Mouse (Mus musculus) ES-Bruce4 (cell line): ENCODE measurements at regions not wholly inside any gene's neighbourhood (a gene's known extent, or its start where the extent isn't known, plus 50 kb on each side); places are given as distances from the start of the nearest gene placed in this dataset.
A peak's percentile ranks its signal among the peaks of the same experiment; 100 is the strongest.

Experiments
- H3K27ac ChIP-seq: 2 replicates; pipeline ENCODE4 v1.5.1; 2012; ENCODE audit warnings: low read length, inconsistent platforms; ENCODE audit not compliant: insufficient read depth
- H3K27me3 ChIP-seq: 2 replicates; pipeline ENCODE4 v1.6.1; 2012; ENCODE audit warnings: mild to moderate bottlenecking, low read length, inconsistent platforms; ENCODE audit not compliant: control insufficient read depth, poor library complexity, insufficient read depth, severe bottlenecking
- H3K36me3 ChIP-seq: 2 replicates; pipeline ENCODE4 v1.6.1; 2012; ENCODE audit warnings: inconsistent platforms, mild to moderate bottlenecking, low read length, moderate library complexity; ENCODE audit not compliant: control insufficient read depth, poor library complexity, insufficient read depth, severe bottlenecking
- H3K4me1 ChIP-seq: one replicate; pipeline ENCODE4 v1.8.1; 2011; ENCODE audit warnings: low read length; ENCODE audit not compliant: control insufficient read depth, insufficient read depth
- H3K4me3 ChIP-seq: 2 replicates; pipeline ENCODE4 v1.5.1; 2011; ENCODE audit warnings: low read depth, mild to moderate bottlenecking, low read length
- H3K9ac ChIP-seq: 2 replicates; pipeline ENCODE4 v1.6.1; 2012; ENCODE audit warnings: low read depth, mild to moderate bottlenecking, inconsistent platforms; ENCODE audit not compliant: poor library complexity, severe bottlenecking
- H3K9me3 ChIP-seq: replicated peaks from 2 replicates; pipeline ENCODE4 v1.6.1; 2012; ENCODE audit warnings: mild to moderate bottlenecking, low read length, inconsistent platforms; ENCODE audit not compliant: control insufficient read depth, poor library complexity, insufficient read depth, severe bottlenecking
- CTCF ChIP-seq: IDR thresholded peaks from one replicate; pipeline ENCODE4 v1.8.1; 2011; ENCODE audit warnings: low read depth, low read length
- EP300 ChIP-seq: IDR thresholded peaks from 2 replicates; pipeline ENCODE4 v1.6.1; 2011; ENCODE audit warnings: low read depth, low read length; ENCODE audit not compliant: insufficient read depth
- POLR2A ChIP-seq: IDR thresholded peaks from one replicate; pipeline ENCODE4 v1.8.1; 2011; ENCODE audit warnings: low read length; ENCODE audit not compliant: insufficient read depth

DNA sequence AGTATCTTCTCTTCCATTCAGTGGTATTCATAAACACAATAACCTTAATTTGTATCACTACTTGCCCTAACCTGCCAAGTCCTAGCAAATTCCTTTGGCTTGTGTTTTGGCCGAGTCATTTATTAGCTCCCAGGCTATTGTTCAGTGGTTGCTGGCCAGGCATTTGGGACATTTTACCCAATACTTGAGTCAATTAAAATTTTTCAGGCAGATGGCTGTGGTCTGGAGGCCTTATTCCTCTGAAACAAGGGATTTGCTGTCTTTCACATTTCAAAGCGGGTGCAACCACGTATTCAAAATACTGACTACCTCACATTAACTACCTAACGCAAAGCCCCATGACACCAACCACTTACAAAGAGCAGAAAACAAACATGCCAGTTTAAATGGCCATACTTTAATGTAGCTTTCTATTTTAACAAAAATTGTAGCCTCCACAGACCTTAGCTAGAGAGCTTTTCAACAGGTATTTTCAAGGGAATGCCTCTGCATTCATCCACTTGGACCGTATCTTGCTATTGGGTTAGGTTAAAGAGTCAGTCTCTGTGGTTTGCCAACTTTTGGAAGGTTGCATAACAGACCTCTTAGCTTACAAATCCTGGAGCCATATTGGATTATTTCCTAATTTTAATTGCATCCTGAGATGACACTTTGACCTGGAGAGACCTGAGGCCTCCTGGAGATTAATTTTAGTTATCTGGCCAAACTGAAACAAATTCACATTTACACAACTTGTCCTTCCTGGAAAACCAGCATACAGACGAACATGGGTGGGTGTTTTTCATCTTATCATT, 224.7 kb upstream of the Fam241a start:
- Histone ChIP-seq H3K36me3 (no peaks in the 10 kb centered on the region), H3K9ac (no peak overlapping the region), H3K27me3 (no peaks in the 10 kb centered on the region), H3K4me1 (no peaks in the 10 kb centered on the region), H3K27ac (no peak overlapping the region), H3K4me3 (no peak overlapping the region), H3K9me3 (no peaks in the 10 kb centered on the region)
- TF ChIP-seq EP300, result no peak
- TF ChIP-seq POLR2A, result no peak
- no peak for TF ChIP-seq CTCF

DNA sequence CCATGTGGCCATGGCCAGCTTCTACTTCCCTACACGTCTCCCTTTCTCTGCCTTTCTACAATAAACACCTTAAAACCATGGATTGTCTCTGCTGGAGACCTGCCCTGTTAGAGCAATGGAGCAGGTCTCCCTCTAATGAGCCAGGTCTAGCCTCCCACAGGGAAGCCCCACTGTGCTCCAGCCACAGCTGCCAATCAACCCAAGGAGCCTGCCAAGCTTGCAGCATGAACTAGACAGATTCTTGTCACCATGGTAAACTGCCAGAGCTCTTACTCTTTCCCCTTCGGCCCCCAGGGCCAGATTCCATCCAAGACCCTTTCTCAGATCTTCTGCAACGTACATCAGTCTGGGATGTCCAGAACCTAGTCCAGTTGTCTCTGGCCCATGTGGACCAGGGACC, 217.1 kb upstream of the Fam241a start:
- Histone ChIP-seq H3K4me1 (no peaks in the 10 kb centered on the region), H3K36me3 (no peaks in the 10 kb centered on the region), H3K27ac (no peak overlapping the region), H3K9me3 (no peaks in the 10 kb centered on the region), H3K27me3 (no peaks in the 10 kb centered on the region), H3K4me3 (no peak overlapping the region), H3K9ac (no peak overlapping the region)
- TF ChIP-seq EP300 (no peak), POLR2A (no peak), CTCF (no peak)

DNA sequence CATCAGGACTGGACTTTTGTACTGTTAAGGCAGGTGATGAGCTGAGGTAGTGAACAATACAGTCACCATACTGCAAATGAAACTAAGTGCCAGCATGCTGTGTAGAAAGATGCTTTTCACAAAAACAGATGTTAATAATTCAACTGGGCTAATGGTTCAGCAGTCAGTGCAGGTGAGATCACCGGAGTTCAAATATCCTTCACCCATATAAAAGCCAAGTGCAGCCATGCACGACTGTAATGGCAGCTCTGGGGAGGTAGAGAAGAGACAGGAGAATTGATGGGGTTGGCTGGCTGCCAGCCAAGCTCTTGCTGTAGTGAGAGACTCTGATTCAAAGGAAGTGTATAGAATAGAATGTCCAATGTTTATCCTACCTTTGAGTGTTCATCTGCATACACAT, 214.3 kb upstream of the Fam241a start:
- no peak for TF ChIP-seq POLR2A
- no peak for TF ChIP-seq CTCF
- no peak for TF ChIP-seq EP300
- no peaks in the 10 kb centered on the region for H3K36me3 ChIP-seq
- no peak overlapping the region for H3K27ac ChIP-seq
- H3K9me3 ChIP-seq, result no peaks in the 10 kb centered on the region
- H3K27me3 ChIP-seq, result no peaks in the 10 kb centered on the region
- no peak overlapping the region for H3K9ac ChIP-seq
- no peaks in the 10 kb centered on the region for H3K4me1 ChIP-seq
- H3K4me3 ChIP-seq, result no peak overlapping the region

DNA sequence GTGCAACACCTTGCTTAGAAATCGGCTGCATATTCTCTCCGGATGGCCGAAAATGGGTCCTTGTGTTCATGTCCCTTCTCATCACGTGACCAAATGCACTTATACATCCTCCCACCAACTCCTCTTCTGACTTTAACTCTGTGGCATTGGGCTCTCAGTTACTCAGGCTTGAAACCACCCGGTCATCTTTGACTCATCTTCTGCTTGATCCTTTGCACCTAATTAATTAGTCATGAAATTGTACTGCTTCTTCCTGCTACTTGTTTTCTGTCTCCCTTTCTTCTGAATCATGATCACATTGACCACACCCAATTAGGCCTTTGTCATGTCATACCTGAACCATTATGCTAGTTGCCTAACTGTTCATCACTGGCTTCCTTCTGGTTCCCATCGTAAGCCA, 208.4 kb upstream of the Fam241a start:
- no peak overlapping the region for H3K4me3 ChIP-seq
- no peak for TF ChIP-seq EP300
- no peak for TF ChIP-seq POLR2A
- TF ChIP-seq CTCF, result no peak
- no peaks in the 10 kb centered on the region for H3K36me3 ChIP-seq
- H3K27me3 ChIP-seq, result no peaks in the 10 kb centered on the region
- no peak overlapping the region for H3K9ac ChIP-seq
- no peak overlapping the region for H3K27ac ChIP-seq
- peaks cover 1% of the 10 kb centered on the region for H3K4me1 ChIP-seq
- no peaks in the 10 kb centered on the region for H3K9me3 ChIP-seq

DNA sequence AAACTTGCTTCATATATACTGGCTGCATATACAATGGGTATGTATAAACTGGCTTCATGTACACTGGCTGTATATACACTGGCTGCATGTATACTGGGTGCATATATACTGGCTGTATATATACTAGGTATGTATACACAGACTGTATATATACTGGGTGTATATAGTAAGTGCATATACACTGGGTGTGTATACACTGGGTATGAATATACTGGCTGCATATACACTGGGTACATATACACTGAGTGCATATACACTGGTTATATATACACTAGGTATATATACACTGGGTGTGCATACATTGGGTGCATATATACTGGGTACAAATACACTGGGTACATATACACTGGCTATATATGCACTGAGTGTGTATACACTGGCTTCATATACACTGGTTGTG, 196.9 kb upstream of the Fam241a start:
- Histone ChIP-seq H3K9me3 (no peaks in the 10 kb centered on the region), H3K9ac (no peak overlapping the region), H3K4me3 (no peak overlapping the region), H3K27ac (no peak overlapping the region), H3K27me3 (no peaks in the 10 kb centered on the region), H3K4me1 (no peaks in the 10 kb centered on the region), H3K36me3 (no peaks in the 10 kb centered on the region)
- TF ChIP-seq EP300, result no peak
- TF ChIP-seq POLR2A, result no peak
- TF ChIP-seq CTCF, result no peak

DNA sequence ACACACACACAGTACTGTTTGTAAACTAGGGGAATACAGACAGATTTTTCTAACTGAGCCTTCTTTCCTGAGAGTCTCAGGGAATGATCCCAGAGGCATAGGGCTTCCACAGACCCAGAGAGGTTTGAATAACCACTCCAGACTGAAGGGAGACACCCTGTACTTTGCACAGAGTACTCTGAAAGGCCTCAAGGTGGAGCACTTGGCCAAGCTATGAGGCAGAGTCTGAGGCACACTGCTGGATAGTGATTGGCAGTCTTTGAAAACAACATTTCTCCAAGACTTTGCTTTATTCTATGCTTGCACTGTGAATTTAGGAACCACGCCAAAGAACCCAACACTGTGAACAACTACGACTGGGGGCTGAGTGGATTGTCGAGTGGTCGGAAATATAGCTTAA, 192.1 kb upstream of the Fam241a start:
- Histone ChIP-seq H3K4me3 (no peak overlapping the region), H3K9me3 (no peaks in the 10 kb centered on the region)
- TF ChIP-seq POLR2A (no peak), CTCF (peak; percentile 52)

More for the DNA sequence above, 192.1 kb upstream of the Fam241a start:
- no peak overlapping the region for H3K9ac ChIP-seq
- no peak overlapping the region for H3K27ac ChIP-seq
- H3K36me3 ChIP-seq, result no peaks in the 10 kb centered on the region
- no peaks in the 10 kb centered on the region for H3K27me3 ChIP-seq
- H3K4me1 ChIP-seq, result no peaks in the 10 kb centered on the region
